Mouse (Mus musculus): ENCODE results near the gene Anxa6. TPM values are rescaled to one million over a fixed set of nuclear protein-coding genes. Genes with fewer than 3 reads are reported as not detected.

Anxa6 gene
- total RNA-seq (2014; fragmentation: Nextera tagmentation): 61.0 and 65.6 TPM in 2 replicates
- total RNA-seq (2017): 70.8 and 77.7 TPM in 2 replicates

GRCm38 (mm10) chr11:55033040-55033660 is at the start of gene Anxa6:
TSS of gene Anxa6 (minus strand) at chr11:55033445.
- peak; percentile 87 for ATAC-seq (replicated peaks; ENCODE audit: poor library complexity, severe bottlenecking)

DNA sequence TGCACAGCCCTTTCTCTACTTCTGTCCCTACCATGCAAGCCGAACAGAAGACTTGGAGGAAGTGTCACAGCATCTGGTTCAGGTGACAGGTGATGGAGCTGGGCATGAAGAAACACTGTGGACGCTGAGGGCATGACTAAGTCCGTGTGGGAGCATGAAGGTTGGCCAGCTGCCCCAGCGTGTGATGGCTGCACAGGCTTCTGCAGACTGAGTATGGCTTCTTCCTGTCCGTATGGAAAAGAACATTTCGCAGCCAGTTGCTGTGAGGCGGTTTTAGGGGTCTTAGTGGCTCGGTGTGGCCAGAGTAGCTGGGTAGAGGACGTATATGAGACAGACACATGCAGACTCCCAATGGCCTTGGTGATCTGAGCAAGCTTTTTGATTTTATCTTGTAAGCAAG is 48.0 kb upstream of the Anxa6 start:
- ATAC-seq (replicated peaks; ENCODE audit: poor library complexity, severe bottlenecking): no peak

DNA sequence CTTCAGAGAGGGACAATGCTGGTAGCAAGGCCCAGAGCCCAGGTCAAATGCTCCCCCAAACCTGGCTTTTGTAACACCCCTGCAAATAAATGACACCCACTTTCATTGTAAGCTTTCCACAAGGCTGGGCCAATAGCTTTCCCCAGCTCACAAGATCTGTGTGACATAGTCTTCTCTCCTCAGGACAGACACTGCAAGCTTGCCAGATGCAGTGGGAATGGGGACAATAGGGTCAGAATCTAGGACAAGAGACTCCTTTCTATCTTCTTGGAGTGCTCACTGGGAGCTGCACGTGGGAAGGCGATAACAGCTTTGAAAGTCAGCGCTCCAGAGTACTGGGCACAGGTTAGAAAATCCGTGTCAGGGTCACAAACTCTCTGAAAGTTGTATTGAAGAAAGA is 45.9 kb upstream of the Anxa6 start:
- ATAC-seq (replicated peaks; ENCODE audit: poor library complexity, severe bottlenecking): no peak

- ATAC-seq (replicated peaks; ENCODE audit: poor library complexity, severe bottlenecking): no peak
Observed at GRCm38 (mm10) chr11:55078502-55078901, 45.3 kb upstream of the Anxa6 start.

- ATAC-seq (replicated peaks; ENCODE audit: poor library complexity, severe bottlenecking): peak; percentile 91
Observed at GRCm38 (mm10) chr11:55077331-55078231, 44.3 kb upstream of the Anxa6 start, which contains the start of gene Ccdc69. TSS of gene Ccdc69 (minus strand) at chr11:55078131.

DNA sequence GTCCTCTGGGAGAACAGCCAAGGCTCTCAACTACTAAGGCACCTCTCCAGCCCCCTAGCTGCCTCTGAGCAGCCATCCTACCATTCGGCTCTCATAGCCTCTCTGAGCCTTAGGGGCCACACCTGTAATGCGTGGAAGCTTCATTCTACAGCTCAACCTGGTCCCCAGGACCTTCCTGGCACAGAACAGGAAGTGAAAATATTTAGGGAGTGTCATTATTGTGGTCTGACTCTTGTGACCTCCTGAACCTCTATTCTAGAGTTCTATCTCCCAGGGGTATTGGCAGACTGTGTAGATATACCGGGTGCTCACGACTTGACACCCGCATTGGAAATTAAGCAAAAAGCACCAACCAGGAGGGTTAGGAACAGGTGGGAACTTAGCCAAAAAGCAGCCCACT is 43.0 kb upstream of the Anxa6 start:
- peak; percentile 41 for ATAC-seq (replicated peaks; ENCODE audit: poor library complexity, severe bottlenecking)

DNA sequence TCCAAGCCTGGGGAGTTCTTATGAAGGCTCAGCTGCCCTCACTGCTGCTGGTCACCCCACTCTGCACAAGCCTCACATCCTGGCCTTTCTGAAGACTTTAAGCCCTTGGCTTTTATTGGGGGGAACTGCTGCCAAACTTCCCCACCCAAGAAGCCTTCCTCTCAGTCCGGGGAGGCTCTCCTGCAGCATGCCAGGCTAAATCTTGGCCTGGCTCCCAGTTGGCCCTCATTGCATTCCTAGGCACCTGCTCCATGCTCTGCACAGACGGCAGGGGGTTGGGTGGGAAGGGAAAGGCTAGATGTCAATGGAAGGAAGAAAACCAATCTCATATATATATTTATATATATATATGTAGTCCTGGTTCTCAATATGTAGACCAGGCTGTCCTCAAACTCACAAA is 42.4 kb upstream of the Anxa6 start:
- no peak for ATAC-seq (replicated peaks; ENCODE audit: poor library complexity, severe bottlenecking)

DNA sequence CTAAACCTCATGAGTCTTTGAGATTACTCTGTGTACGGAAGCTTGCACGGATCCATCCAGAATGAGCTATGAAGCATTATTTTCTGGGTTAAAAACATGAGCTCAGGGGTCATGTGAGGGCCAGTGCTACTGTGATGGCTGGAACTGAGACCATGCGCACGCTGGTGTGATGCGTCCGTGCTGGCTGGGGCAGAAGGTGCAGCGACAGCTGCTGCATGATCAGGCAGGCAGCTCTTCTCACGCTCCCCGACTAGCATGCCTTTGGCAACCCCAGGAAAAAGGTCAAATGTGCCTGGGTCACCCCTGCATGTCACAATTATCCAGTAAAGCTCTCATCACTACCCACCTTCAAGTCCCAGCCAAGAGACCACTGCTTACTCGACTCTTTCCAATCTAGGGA is 39.9 kb upstream of the Anxa6 start:
- ATAC-seq (replicated peaks; ENCODE audit: poor library complexity, severe bottlenecking): no peak

DNA sequence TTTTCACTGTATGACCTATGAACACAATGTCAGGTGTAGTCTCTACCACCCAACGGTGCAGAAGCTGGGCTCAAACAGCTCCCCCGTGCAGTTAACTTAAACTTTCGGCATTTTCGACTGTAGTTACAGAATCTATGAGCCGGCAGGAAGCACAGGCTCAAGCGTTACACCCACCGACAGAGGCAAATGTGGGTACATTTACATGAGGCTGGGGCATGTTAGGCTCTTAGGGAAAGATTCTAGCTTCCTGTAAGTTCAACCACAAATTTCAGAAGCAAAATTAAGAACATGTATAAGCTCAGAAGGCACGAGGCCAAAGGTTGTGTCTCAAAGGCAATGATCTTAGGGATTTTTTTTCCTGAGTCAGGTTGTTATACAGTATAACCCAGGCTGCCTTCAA is 39.2 kb upstream of the Anxa6 start:
- ATAC-seq (replicated peaks; ENCODE audit: poor library complexity, severe bottlenecking): no peak

DNA sequence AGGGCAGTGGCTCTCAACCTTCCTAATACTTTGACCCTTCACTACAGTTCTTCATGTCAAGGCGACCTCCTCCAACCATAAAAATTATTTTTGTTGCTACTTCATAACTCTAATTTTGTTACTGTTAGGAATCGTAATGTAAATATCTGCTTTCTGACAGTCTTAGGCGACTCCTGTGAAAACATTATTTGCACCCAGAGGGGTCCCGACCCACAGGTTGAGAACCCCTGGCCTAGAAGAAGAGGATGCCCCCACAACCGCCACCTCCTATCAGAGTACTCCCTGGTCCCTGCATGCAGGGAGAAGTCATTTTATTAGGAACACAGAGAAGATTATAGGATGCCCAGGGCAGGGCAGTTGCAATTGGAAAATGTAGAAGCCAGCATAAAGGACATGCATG is 38.1 kb upstream of the Anxa6 start:
- no peak for ATAC-seq (replicated peaks; ENCODE audit: poor library complexity, severe bottlenecking)

GRCm38 (mm10) chr11:55069023-55069422 is 35.8 kb upstream of the Anxa6 start:
- no peak for ATAC-seq (replicated peaks; ENCODE audit: poor library complexity, severe bottlenecking)

- ATAC-seq (replicated peaks; ENCODE audit: poor library complexity, severe bottlenecking): no peak
Observed at GRCm38 (mm10) chr11:55066921-55067320, 33.7 kb upstream of the Anxa6 start.

GRCm38 (mm10) chr11:55062856-55063255 is 29.6 kb upstream of the Anxa6 start:
- ATAC-seq (replicated peaks; ENCODE audit: poor library complexity, severe bottlenecking): no peak

- no peak for ATAC-seq (replicated peaks; ENCODE audit: poor library complexity, severe bottlenecking)
Observed at GRCm38 (mm10) chr11:55060802-55061201, 27.6 kb upstream of the Anxa6 start.

DNA sequence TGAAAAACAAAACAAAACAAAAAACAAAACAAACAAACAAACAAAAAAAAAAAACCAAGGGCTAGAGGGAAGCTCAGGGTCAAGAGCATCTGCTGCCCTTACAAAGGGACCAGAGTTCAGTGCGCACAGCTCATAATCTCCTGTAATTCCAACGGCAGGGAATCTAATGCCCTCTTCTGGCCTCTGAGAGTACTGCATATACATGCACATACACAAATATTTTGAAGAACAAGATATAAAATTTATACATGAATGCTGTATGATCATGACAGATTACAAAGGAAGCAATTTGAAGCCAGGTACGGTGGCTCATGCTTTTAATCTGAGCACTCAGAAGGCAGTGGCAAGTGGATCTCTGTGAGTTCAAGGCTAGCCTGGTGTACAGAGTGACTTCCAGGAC is 24.3 kb upstream of the Anxa6 start:
- no peak for ATAC-seq (replicated peaks; ENCODE audit: poor library complexity, severe bottlenecking)

- ATAC-seq (replicated peaks; ENCODE audit: poor library complexity, severe bottlenecking): no peak
Observed at GRCm38 (mm10) chr11:55050837-55051510, 17.7 kb upstream of the Anxa6 start.

- peak; percentile 73 for ATAC-seq (replicated peaks; ENCODE audit: poor library complexity, severe bottlenecking)
Observed at GRCm38 (mm10) chr11:55046600-55046999, 13.4 kb upstream of the Anxa6 start.

GRCm38 (mm10) chr11:55041348-55041747 is 8.1 kb upstream of the Anxa6 start:
- no peak for ATAC-seq (replicated peaks; ENCODE audit: poor library complexity, severe bottlenecking)

DNA sequence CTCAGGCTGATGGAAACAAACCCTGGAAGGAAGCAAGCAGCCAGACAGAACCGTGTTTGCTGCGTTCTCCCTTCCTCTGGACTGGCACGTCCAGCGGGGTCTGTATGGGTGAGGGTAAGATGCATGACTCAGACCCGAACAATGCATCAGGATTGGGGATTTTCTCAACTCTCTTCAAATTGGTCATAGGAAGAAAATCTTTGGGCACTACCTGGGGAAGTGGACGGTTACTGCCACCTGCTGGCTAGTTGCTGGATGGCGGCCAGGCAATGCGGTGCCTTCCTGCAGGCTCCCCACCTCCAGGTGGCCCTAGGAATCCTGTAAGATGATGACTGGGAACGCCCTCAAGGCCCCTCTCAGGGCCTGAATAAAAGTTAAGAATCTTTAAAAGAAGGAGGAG is 6.3 kb upstream of the Anxa6 start:
- peak; percentile 84 for ATAC-seq (replicated peaks; ENCODE audit: poor library complexity, severe bottlenecking)

DNA sequence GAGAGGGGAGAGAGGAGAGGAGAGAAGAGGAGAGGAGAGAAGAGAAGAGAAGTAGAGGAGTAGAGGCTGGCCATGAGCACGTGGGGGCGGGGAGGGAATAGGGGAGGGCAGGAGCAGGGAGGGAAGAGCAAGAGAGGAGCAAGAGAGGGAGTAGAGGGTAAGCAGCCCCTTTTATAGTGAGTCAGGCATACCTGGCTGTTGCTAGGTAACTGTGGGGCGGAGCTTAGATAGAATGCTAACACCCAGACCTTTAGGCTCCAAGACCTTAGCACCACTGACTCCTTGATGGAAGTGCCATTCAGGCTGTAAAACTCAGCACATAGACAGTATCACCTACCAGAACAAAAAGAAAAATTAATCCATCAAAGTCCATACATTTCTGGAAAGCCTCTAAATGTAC is 3.4 kb upstream of the Anxa6 start:
- no peak for ATAC-seq (replicated peaks; ENCODE audit: poor library complexity, severe bottlenecking)

DNA sequence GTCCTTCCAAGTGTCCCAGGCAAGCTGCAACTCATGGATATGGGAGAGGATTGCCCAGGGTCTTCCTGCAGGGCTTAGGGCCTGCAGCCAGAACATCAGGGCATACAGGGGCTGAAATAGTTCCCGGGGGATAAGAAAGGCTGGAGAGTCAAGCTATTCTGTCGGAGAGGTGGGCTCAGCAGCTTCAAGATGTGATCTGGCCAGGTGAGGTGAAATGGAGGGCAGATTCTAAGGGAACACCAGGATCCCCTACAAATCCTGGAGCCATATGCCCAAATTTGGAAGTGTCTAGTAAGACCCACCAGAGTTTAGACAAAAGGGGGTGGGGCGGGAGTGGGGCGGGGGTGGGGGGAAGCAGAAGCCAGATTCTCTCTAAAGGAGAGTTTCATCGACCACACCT is 959 bp downstream of the Anxa6 start:
- ATAC-seq (replicated peaks; ENCODE audit: poor library complexity, severe bottlenecking): no peak

All from granulocyte monocyte progenitor cell, adult 5-6 weeks (primary cell).